17 mouse cellular contexts compared by ENCODE assay signal in the genomic region with DNA sequence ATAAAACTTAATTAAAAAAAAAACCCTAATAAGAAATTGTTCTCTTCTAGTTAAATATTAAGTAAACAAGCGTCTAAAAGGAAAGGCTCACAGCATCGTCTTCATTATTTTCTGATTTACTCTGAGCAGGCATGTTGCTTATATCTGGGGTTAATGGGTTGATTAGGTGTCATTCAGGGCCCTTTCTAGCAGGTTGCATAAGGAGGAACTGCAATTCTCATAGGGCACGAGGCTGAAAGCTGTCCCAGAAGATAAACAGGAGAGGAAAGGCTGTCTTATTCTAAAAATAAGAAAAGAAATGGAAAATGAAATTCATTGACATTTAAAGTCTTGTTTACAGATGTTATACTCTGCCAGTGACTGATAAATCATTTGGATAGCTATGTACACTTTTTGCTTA. TPM values are rescaled to one million over a fixed set of nuclear protein-coding genes. Genes with fewer than 3 reads are reported as not detected.
"Had no signal": no experiment of that assay in that cellular context is flagged by ENCODE, and none has a peak within 500 bp of the region (broad histone marks: within the 10 kb centered on the region; RNA-seq: fewer than 3 reads in every experiment).

No protein-coding gene starts in this region.

- DNase-seq: retina, postnatal 1 day; right cerebral cortex, adult 18-20 months; right cerebral cortex, postnatal 14 days; right cerebral cortex, postnatal 25 days; right cerebral cortex, postnatal 4 days; spleen, adult 18-20 months; thymus, adult 18-20 months; thymus, adult 2 months; thymus, postnatal 14 days; thymus, postnatal 25 days; thymus, postnatal 36 days had no signal

- H3K4me3 ChIP-seq: neural tube, embryonic 12.5 days; neural tube, embryonic 13.5 days; neural tube, embryonic 15.5 days; stomach, embryonic 15.5 days had no signal

- H3K36me3 ChIP-seq: neural tube, embryonic 12.5 days; neural tube, embryonic 13.5 days; neural tube, embryonic 15.5 days; stomach, embryonic 15.5 days had no signal

- H3K27ac ChIP-seq: neural tube, embryonic 12.5 days; neural tube, embryonic 13.5 days; neural tube, embryonic 15.5 days; stomach, embryonic 15.5 days; stomach, postnatal 0 days had no signal

- H3K9ac ChIP-seq: neural tube, embryonic 12.5 days; neural tube, embryonic 13.5 days; neural tube, embryonic 15.5 days; stomach, embryonic 15.5 days had no signal

- H3K27me3 ChIP-seq: neural tube, embryonic 12.5 days; neural tube, embryonic 13.5 days; neural tube, embryonic 15.5 days; stomach, embryonic 15.5 days had no signal

- H3K4me1 ChIP-seq: neural tube, embryonic 12.5 days; neural tube, embryonic 13.5 days; neural tube, embryonic 15.5 days; stomach, embryonic 15.5 days had no signal

- H3K9me3 ChIP-seq: neural tube, embryonic 12.5 days; neural tube, embryonic 13.5 days; neural tube, embryonic 15.5 days; stomach, embryonic 15.5 days had no signal

RNA-seq across cellular contexts. Expression of a gene that starts 5.2 kb away (rescaled TPM):
- polyA plus RNA-seq: stomach, embryonic 14.5 days had no signal
